Mouse (Mus musculus) heart, adult 2 months (tissue): Measurements from ENCODE around the gene Ehd2.

Experiments used
- CTCF ChIP-seq: fragments of 200-600 bp; IDR thresholded peaks from 2 replicates; pipeline ENCODE4 v1.8.1; 2022; ENCODE audit warnings: antibody characterized with exemption, mild to moderate bottlenecking, moderate library complexity
- EP300 ChIP-seq: fragments of 200-500 bp; IDR thresholded peaks from 2 replicates; pipeline ENCODE4 v1.6.1; 2011; ENCODE audit warnings: low read depth, low read length, control low read depth; ENCODE audit not compliant: insufficient read depth
- POLR2A ChIP-seq: fragments of 200-500 bp; IDR thresholded peaks from 2 replicates; pipeline ENCODE4 v1.6.1; 2011; ENCODE audit warnings: mild to moderate bottlenecking, low read depth, low read length, control low read depth; ENCODE audit not compliant: insufficient read depth

- TF ChIP-seq CTCF (no peak), POLR2A (no peak), EP300 (no peak)
Measured at GRCm38 (mm10) chr7:16005020-16005419, 37.7 kb upstream of the Ehd2 start.
